Mouse (Mus musculus) limb, embryonic 15.5 days (tissue): ENCODE measurements at regions not wholly inside any gene's neighbourhood (a gene's known extent, or its start where the extent isn't known, plus 50 kb on each side); places are given as distances from the start of the nearest gene placed in this dataset.

Experiments used
- ATAC-seq: fragments of 200-750 bp; cut with Nextera tagmentation; 2 replicates; pipeline ENCODE4 v1.8.0; 2017; ENCODE audit warnings: low read depth, moderate TSS enrichment; ENCODE audit not compliant: insufficient number of reproducible peaks, low FRiP score, low TSS enrichment
- H3K27ac ChIP-seq: fragments of 300-500 bp; sonication (generic); 2 replicates; pipeline ENCODE4 v1.5.1; 2015; ENCODE audit warnings: moderate library complexity, mild to moderate bottlenecking, inconsistent platforms
- H3K27me3 ChIP-seq: fragments of 300-500 bp; sonication (generic); 2 replicates; pipeline ENCODE4 v1.6.1; 2015; ENCODE audit warnings: inconsistent platforms
- H3K36me3 ChIP-seq: fragments of 300-500 bp; sonication (generic); 2 replicates; pipeline ENCODE4 v1.6.1; 2015; ENCODE audit warnings: inconsistent platforms
- H3K4me1 ChIP-seq: fragments of 300-500 bp; sonication (generic); 2 replicates; pipeline ENCODE4 v1.6.1; 2015; ENCODE audit warnings: inconsistent platforms
- H3K4me2 ChIP-seq: fragments of 300-500 bp; sonication (generic); 2 replicates; pipeline ENCODE4 v1.6.1; 2015; ENCODE audit warnings: mild to moderate bottlenecking, inconsistent platforms
- H3K4me3 ChIP-seq: fragments of 300-500 bp; sonication (generic); 2 replicates; pipeline ENCODE4 v1.5.1; 2015; ENCODE audit warnings: mild to moderate bottlenecking, inconsistent platforms
- H3K9ac ChIP-seq: fragments of 300-500 bp; sonication (generic); 2 replicates; pipeline ENCODE4 v1.6.1; 2015; ENCODE audit warnings: inconsistent platforms
- H3K9me3 ChIP-seq: fragments of 300-500 bp; sonication (generic); 2 replicates; pipeline ENCODE4 v1.6.1; 2016; ENCODE audit warnings: inconsistent platforms
- WGBS: fragments of 180-500 bp; shearing (Covaris S2); methylation state at CpG from one replicate; pipeline ENCODE4 v1.1.7; 2015; 5-methylcytosine and 5-hydroxymethylcytosine counted together

GRCm38 (mm10) chr3:148422205-148422604 lies 568.1 kb downstream of the Adgrl2 start:
- no peak for ATAC-seq
- Histone ChIP-seq H3K9ac (no peak overlapping the region), H3K36me3 (no peaks in the 10 kb centered on the region), H3K27ac (no peak overlapping the region), H3K27me3 (peaks cover 24% of the 10 kb centered on the region), H3K4me2 (no peak overlapping the region), H3K4me3 (no peak overlapping the region), H3K4me1 (peaks cover 5% of the 10 kb centered on the region), H3K9me3 (no peaks in the 10 kb centered on the region)
- 62% methylated on average over 2 of the region's 2 CpGs for WGBS

DNA sequence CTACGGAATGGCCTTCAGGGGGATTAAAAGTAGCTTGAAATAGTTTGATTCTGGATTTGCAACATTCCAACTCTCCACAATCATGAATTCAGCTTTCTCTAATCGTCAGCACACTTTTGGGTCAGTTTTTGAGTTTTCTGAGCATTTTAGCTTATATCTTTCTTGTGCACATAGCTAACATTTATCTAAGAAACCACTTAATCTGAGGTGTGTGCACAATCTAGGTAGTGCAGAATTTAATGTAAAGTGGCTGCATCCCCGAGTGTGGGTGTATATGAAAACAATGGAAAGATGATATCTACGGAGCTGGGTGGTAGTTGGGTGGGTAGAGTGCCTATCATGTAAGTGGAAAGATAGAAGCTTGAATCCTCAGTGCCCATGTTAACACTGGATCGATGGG lies 570.1 kb downstream of the Adgrl2 start:
- Histone ChIP-seq H3K36me3 (no peaks in the 10 kb centered on the region), H3K9ac (no peak overlapping the region), H3K4me3 (no peak overlapping the region), H3K4me2 (no peak overlapping the region), H3K27ac (no peak overlapping the region), H3K9me3 (no peaks in the 10 kb centered on the region), H3K27me3 (peaks cover 9% of the 10 kb centered on the region; the same call in 1 of the 2 replicates), H3K4me1 (peaks cover 8% of the 10 kb centered on the region)
- 92% methylated on average over 5 of the region's 5 CpGs for WGBS
- no peak for ATAC-seq

DNA sequence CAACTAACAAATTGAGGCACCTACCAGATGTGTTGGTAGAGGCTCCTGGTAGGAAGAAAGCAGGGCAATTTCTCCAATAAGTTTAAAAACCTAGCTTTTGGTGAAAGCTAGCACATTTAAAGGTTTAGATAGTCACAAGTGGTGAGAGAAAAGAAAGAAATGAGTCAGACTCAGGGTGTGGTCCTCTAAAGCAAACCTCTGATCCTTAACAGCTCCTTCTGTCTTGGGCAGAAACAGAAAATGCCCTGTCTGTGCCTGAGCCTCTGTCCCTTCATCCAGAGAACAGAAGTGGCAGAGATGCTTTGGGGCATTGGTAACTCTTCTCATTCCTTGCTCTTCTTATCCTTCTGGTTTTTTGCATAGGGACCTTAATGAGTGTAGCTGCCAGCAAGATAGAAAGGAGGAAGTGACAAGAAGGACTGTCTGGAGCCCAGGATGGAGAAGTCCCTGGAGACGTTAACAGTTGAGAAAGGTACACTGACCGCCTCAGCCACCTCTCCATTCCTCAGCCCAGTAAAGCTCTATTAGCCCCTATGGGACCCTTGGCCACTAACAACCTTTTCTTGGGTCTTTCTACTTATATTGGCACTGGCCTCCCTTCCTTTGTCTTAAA lies 570.8 kb downstream of the Adgrl2 start:
- no peak for ATAC-seq
- Histone ChIP-seq H3K9me3 (no peaks in the 10 kb centered on the region), H3K9ac (no peak overlapping the region), H3K36me3 (no peaks in the 10 kb centered on the region), H3K4me1 (peaks cover 8% of the 10 kb centered on the region), H3K4me2 (no peak overlapping the region), H3K4me3 (no peak overlapping the region), H3K27me3 (peaks cover 3% of the 10 kb centered on the region; the same call in 1 of the 2 replicates), H3K27ac (no peak overlapping the region)
- 77% methylated on average over 2 of the region's 2 CpGs for WGBS

DNA sequence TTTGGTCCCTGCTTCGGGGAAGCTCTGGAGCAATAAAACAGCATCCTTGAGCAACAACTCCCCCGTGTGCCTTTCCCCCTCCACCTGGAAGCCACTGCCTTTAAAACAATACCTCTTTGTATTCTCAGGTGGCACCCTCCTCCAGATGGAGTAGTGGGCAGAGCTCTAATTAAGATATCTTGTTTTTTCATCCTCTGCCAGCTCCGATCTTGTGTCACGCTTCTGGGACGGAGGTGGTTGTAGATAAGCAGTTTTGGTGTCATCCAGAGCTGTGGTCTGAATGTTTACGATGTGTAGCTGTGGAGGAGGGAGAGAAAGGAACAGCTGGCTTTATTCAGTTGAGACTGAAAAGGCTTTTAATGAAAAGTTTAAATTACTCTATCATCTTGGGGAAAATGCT lies 572.3 kb downstream of the Adgrl2 start:
- H3K27me3 ChIP-seq, result 0 out of 2 replicates have a peak, but pooled peaks cover 3% of the 10 kb centered on the region
- no peak overlapping the region for H3K9ac ChIP-seq
- H3K4me2 ChIP-seq, result no peak overlapping the region
- peaks cover 8% of the 10 kb centered on the region for H3K4me1 ChIP-seq
- WGBS, result 11% methylated on average over 6 of the region's 6 CpGs
- H3K36me3 ChIP-seq, result no peaks in the 10 kb centered on the region
- no peak overlapping the region for H3K4me3 ChIP-seq
- no peak overlapping the region for H3K27ac ChIP-seq
- no peaks in the 10 kb centered on the region for H3K9me3 ChIP-seq
- no peak for ATAC-seq

DNA sequence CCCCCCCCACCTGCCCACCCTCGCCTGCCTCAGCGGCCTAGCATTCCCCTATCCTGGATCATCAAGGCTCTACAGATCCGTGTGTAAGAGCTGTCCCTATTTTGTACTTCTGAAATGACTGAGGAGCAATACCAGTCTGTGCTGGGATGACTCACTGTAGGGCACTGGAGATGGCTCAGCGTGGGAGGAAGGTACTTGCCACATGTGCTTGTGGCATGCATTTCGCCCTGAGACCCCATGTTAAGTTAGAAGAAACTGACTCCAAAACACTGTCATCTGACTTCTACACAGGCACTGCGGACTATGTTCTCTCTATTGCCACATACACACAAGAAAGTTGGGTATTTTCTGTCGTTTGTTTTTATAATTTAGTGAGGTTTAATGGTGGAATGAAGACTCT lies 574.9 kb downstream of the Adgrl2 start:
- Histone ChIP-seq H3K4me2 (no peak overlapping the region), H3K4me1 (peaks cover 8% of the 10 kb centered on the region), H3K27me3 (0 out of 2 replicates have a peak, but pooled peaks cover 3% of the 10 kb centered on the region), H3K36me3 (no peaks in the 10 kb centered on the region), H3K4me3 (no peak overlapping the region), H3K9ac (no peak overlapping the region), H3K27ac (no peak overlapping the region), H3K9me3 (no peaks in the 10 kb centered on the region)
- 80% methylated on average over 7 of the region's 7 CpGs for WGBS
- ATAC-seq, result no peak

GRCm38 (mm10) chr3:148413027-148413426 lies 577.3 kb downstream of the Adgrl2 start:
- H3K4me2 ChIP-seq, result no peak overlapping the region
- H3K27me3 ChIP-seq, result no peaks in the 10 kb centered on the region
- H3K27ac ChIP-seq, result no peak overlapping the region
- H3K36me3 ChIP-seq, result no peaks in the 10 kb centered on the region
- no peak overlapping the region for H3K9ac ChIP-seq
- no peak for ATAC-seq
- peaks cover 6% of the 10 kb centered on the region for H3K4me1 ChIP-seq
- WGBS, result 95% methylated on average over 1 of the region's 1 CpGs
- no peaks in the 10 kb centered on the region for H3K9me3 ChIP-seq
- H3K4me3 ChIP-seq, result no peak overlapping the region

DNA sequence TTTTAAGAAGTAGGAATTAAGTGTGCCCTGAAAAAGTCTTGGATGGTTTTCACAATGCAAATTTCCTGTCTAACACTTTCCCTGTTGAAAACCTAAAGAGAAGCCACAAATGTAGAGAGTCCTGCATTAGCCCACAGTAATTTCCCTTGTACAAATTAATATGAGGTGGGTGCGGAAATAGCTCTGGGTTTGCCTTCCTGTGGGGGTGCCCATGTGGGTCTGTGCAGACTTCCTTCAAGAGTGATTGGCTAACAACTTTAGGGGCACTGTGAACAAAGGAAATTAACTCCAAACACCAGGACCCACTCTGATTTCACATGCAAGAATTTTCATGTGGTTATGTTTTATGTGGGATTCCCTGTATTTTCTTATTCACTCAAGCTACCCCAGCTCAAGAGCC lies 578.2 kb downstream of the Adgrl2 start:
- H3K36me3 ChIP-seq, result no peaks in the 10 kb centered on the region
- 49% methylated on average over 1 of the region's 1 CpGs for WGBS

DNA sequence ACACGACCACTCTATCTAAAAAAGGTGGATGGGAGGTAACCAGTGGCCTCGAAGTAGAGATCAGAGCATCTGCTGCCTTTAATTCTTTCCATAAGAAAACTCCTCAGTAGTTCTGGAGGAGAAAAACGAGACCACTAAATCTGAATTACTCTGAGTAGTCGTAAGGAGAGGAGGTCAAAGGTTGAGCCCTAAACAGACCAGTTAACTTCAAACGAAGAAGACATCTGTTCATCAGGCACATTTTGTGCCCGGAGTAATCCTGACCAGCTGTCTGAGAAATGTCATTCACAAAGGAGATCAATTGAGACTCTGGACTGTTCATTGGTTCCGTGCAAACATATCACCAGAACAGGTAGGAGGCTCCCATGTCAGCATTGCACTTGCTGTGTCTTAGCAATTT lies 592.0 kb downstream of the Adgrl2 start:
- 19% methylated on average over 7 of the region's 7 CpGs for WGBS
- ATAC-seq, result no peak
- Histone ChIP-seq H3K4me1 (no peaks in the 10 kb centered on the region), H3K4me3 (no peak overlapping the region), H3K9ac (no peak overlapping the region), H3K27ac (no peak overlapping the region), H3K9me3 (no peaks in the 10 kb centered on the region), H3K4me2 (no peak overlapping the region), H3K36me3 (no peaks in the 10 kb centered on the region), H3K27me3 (no peaks in the 10 kb centered on the region)

More for the DNA sequence above, 578.2 kb downstream of the Adgrl2 start:
- Histone ChIP-seq H3K4me1 (peaks cover 3% of the 10 kb centered on the region; the same call in 1 of the 2 replicates), H3K9ac (no peak overlapping the region), H3K9me3 (no peaks in the 10 kb centered on the region), H3K27ac (no peak overlapping the region), H3K4me2 (no peak overlapping the region), H3K27me3 (no peaks in the 10 kb centered on the region), H3K4me3 (no peak overlapping the region)
- no peak for ATAC-seq

DNA sequence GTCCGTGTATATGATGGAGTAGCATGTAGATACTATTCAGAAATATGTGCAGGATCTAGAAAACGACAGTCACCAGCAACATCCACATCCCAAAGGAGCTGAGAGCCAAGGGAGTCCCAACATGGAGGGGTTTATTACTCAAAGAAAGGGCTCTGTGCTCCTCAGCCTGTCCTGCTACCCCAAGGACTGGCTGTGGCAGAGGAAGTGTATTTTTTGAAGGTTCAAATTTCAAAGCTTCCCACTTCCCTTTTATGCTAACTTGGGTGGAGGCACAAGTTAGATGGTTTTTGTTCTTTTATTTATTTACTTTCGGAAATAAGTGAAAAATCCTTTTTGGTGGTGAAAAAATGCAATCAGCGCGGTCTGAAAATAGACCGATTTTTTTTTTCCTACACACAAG lies 602.8 kb downstream of the Adgrl2 start:
- no peak overlapping the region for H3K9ac ChIP-seq
- H3K27ac ChIP-seq, result no peak overlapping the region
- peaks cover 10% of the 10 kb centered on the region; the same call in 1 of the 2 replicates for H3K4me1 ChIP-seq
- ATAC-seq, result no peak
- no peaks in the 10 kb centered on the region for H3K27me3 ChIP-seq
- H3K4me2 ChIP-seq, result no peak overlapping the region
- WGBS, result 47% methylated on average over 6 of the region's 6 CpGs
- no peak overlapping the region for H3K4me3 ChIP-seq
- no peaks in the 10 kb centered on the region for H3K9me3 ChIP-seq
- no peaks in the 10 kb centered on the region for H3K36me3 ChIP-seq

DNA sequence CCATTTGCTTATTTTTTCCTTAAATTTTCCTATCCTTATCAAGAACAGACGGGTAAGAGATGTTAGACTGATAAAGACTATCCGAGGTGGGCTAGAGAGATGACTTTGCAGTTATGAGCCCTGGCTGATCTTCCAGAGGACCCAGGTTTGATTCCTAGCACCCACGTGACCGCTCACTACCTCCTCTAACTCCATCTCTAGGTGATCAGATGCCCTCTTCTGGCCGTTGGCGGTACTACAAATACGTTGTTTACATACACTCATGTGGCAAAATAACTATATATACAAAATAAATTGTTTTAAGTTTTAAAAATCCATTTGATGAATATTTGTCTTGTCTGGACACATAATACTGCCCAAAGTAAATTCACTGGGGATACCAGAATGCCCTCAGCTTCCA lies 604.6 kb downstream of the Adgrl2 start:
- no peak for ATAC-seq
- no peak overlapping the region for H3K9ac ChIP-seq
- no peaks in the 10 kb centered on the region for H3K27me3 ChIP-seq
- 94% methylated on average over 7 of the region's 7 CpGs for WGBS
- peaks cover 10% of the 10 kb centered on the region; the same call in 1 of the 2 replicates for H3K4me1 ChIP-seq
- no peak overlapping the region for H3K27ac ChIP-seq
- no peaks in the 10 kb centered on the region for H3K9me3 ChIP-seq
- H3K4me2 ChIP-seq, result no peak overlapping the region
- H3K36me3 ChIP-seq, result no peaks in the 10 kb centered on the region
- H3K4me3 ChIP-seq, result no peak overlapping the region

DNA sequence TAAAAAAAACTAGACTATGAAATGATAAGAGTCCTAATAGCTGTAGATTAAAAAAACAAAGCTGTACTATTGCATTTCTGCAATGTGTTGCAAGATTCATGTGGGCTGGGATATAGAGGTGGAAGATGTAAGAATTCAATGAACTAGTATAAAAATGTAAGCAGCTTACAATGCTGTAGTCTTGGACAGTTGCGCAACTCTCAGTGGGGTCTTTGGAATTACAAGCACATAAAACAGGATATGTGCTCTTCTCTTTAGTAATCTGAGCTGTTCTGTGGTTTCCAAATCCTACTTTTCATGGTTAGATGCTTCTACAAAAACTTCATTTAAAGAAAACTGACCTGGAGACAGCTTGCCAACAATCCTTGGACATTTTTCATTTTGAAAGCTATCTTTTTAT lies 609.3 kb downstream of the Adgrl2 start:
- no peaks in the 10 kb centered on the region for H3K9me3 ChIP-seq
- 53% methylated on average over 1 of the region's 1 CpGs for WGBS
- H3K27ac ChIP-seq, result no peak overlapping the region
- H3K4me3 ChIP-seq, result no peak overlapping the region
- no peaks in the 10 kb centered on the region for H3K27me3 ChIP-seq
- H3K9ac ChIP-seq, result no peak overlapping the region
- H3K36me3 ChIP-seq, result no peaks in the 10 kb centered on the region
- no peak for ATAC-seq
- H3K4me1 ChIP-seq, result no peaks in the 10 kb centered on the region
- H3K4me2 ChIP-seq, result no peak overlapping the region

DNA sequence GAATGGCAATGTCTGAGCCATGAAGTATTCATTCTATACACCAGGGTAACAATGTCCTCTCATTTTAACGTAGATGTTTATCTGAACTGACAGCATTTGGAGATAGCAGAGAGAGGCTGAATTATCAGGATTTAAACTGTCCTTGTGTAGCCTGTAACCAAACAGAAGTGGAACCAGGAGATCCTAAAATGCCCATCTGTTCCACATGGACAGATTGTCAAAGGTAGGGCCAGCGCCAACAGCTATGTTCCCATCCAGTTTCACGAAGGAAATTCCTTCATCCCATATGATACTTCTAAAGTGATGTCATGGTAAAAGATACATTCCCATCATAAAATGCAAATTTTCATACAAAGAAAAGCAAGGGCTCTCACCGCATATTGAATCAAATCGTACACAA lies 627.0 kb downstream of the Adgrl2 start:
- H3K4me3 ChIP-seq, result no peak overlapping the region
- H3K36me3 ChIP-seq, result no peaks in the 10 kb centered on the region
- no peaks in the 10 kb centered on the region for H3K27me3 ChIP-seq
- WGBS, result 76% methylated on average over 5 of the region's 5 CpGs
- no peaks in the 10 kb centered on the region for H3K9me3 ChIP-seq
- no peaks in the 10 kb centered on the region; the same call in 1 of the 2 replicates for H3K4me1 ChIP-seq
- H3K9ac ChIP-seq, result no peak overlapping the region
- H3K27ac ChIP-seq, result no peak overlapping the region
- no peak overlapping the region for H3K4me2 ChIP-seq
- ATAC-seq, result no peak

DNA sequence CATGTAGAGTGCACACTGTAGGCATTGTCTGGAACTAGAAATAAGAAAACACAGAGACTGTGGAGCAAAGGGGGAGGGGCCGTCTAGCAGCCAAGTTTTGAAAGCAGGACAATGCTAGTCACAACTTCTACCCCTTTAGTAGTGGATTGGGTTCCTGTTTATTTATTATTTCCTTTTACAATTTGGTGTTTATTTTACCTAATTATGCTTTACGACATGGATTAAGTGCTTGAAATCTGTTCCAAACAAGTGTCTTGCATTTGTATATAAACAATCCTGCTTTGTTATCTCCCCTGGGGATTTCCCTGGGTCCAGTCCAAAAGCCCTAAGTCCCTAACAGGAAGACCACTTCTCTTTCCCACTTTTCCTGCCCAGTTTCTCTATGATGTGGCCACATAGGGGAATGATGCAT lies 627.9 kb downstream of the Adgrl2 start:
- H3K27me3 ChIP-seq, result no peaks in the 10 kb centered on the region
- no peak overlapping the region for H3K4me2 ChIP-seq
- no peak overlapping the region for H3K9ac ChIP-seq
- no peak overlapping the region for H3K4me3 ChIP-seq
- WGBS, result 19% methylated on average over 2 of the region's 2 CpGs
- no peaks in the 10 kb centered on the region; the same call in 1 of the 2 replicates for H3K4me1 ChIP-seq
- H3K27ac ChIP-seq, result no peak overlapping the region
- no peaks in the 10 kb centered on the region for H3K9me3 ChIP-seq
- H3K36me3 ChIP-seq, result no peaks in the 10 kb centered on the region
- ATAC-seq, result no peak
